In the genomic region with DNA sequence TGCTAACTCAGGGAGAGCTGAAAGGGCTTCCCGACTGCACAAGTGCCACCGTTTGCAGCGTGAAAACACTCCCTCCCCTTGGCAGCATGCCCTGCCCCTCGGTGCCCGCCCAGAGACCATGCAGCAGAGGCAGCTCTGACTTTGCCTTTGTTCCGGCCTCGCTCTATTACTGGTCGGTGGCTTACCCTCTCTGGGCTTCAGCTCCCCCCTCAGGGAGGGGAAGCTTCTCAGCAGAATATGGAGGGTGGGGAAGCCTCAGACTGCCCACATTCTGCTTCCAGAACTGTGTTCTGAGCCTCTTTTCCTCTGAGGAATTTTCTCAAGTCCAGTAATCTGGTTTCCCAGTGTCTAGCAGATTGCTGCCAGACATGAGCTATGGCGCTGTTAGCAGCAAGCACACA, we compare ENCODE assay signal across 9 mouse cellular contexts. TPM values are rescaled to one million over a fixed set of nuclear protein-coding genes. Genes with fewer than 3 reads are reported as not detected.
DNase-seq lines count a peak whose midpoint lies in the region; ATAC-seq and TF ChIP-seq lines count a peak whose summit lies in the region.
"Had no signal": no experiment of that assay in that cellular context is flagged by ENCODE, and none has a peak within 500 bp of the region (broad histone marks: within the 10 kb centered on the region; RNA-seq: fewer than 3 reads in every experiment).

No protein-coding gene starts in this region.

- H3K9me3 ChIP-seq in hindbrain, embryonic 13.5 days = no peaks in the 10 kb centered on the region
- no peaks in the 10 kb centered on the region for H3K9me3 ChIP-seq in hindbrain, embryonic 11.5 days (ENCODE audit: control insufficient read depth, low read length)

- peak overlapping the region; percentile 74 for H3K27ac ChIP-seq in hindbrain, embryonic 13.5 days
- no peak overlapping the region for H3K27ac ChIP-seq in hindbrain, embryonic 11.5 days (ENCODE audit: low read depth, low read length)
- peak overlapping the region; percentile 69 for H3K27ac ChIP-seq in gastrocnemius, adult 2 months
- 0 out of 2 replicates have a peak overlapping the region, but pooled peaks have one; percentile 60 for H3K27ac ChIP-seq in olfactory bulb, adult 2 months (ENCODE audit: insufficient read depth, low read depth, low read length)

- 0 out of 2 replicates have a peak, but pooled peaks have one; percentile 46 for ATAC-seq in hindbrain, embryonic 13.5 days (ENCODE audit: low FRiP score)
- no peak for ATAC-seq in hindbrain, embryonic 11.5 days (ENCODE audit: low FRiP score)
- peak; percentile 66 to 68 for ATAC-seq in hematopoietic stem cell, adult 5-6 weeks (replicated peaks in 1 of 2; ENCODE audit: insufficient read depth in 1 of 2, low FRiP score in 2 of 2, low TSS enrichment in 1 of 2, low read depth in 1 of 2, poor library complexity in 2 of 2, severe bottlenecking in 2 of 2)

- H3K36me3 ChIP-seq in hindbrain, embryonic 13.5 days = peaks cover 83% of the 10 kb centered on the region
- H3K36me3 ChIP-seq in hindbrain, embryonic 11.5 days (ENCODE audit: control insufficient read depth, insufficient read depth, low read length) = peaks cover 6% of the 10 kb centered on the region; the same call in 1 of the 2 replicates

- H3K4me3 ChIP-seq in hindbrain, embryonic 13.5 days = no peak overlapping the region
- H3K4me3 ChIP-seq in hindbrain, embryonic 11.5 days (ENCODE audit: low read depth, low read length) = no peak overlapping the region
- peak overlapping the region; percentile 49 for H3K4me3 ChIP-seq in gastrocnemius, adult 2 months
- no peak overlapping the region for H3K4me3 ChIP-seq in olfactory bulb, adult 2 months (ENCODE audit: insufficient read depth, low read depth, low read length)
- H3K4me3 ChIP-seq: erythroblast, embryonic 14.5 days had no signal

- 43% methylated on average over 9 of the region's 9 CpGs for whole genome bisulfite sequencing in hindbrain, embryonic 13.5 days
- WGBS in hindbrain, embryonic 11.5 days = 75% methylated on average over 9 of the region's 9 CpGs
- 13% methylated on average over 9 of the region's 9 CpGs for WGBS in olfactory bulb, adult 2 months

- TF ChIP-seq POLR2A in olfactory bulb, adult 2 months (IDR thresholded peaks at IDR 0.05; ENCODE audit: insufficient read depth, low read depth, low read length) = no peak

- H3K4me1 ChIP-seq in hindbrain, embryonic 13.5 days (replicated peaks) = peaks cover 3% of the 10 kb centered on the region; the same call in 1 of the 2 replicates
- H3K4me1 ChIP-seq in hindbrain, embryonic 11.5 days (replicated peaks; ENCODE audit: control insufficient read depth, insufficient read depth, low read length) = no peaks in the 10 kb centered on the region
- peaks cover 8% of the 10 kb centered on the region for H3K4me1 ChIP-seq in olfactory bulb, adult 2 months (ENCODE audit: control insufficient read depth, insufficient read depth, low read length)

- H3K27me3 ChIP-seq in hindbrain, embryonic 13.5 days = no peaks in the 10 kb centered on the region
- H3K27me3 ChIP-seq in hindbrain, embryonic 11.5 days (ENCODE audit: control insufficient read depth, insufficient read depth, low read length) = no peaks in the 10 kb centered on the region

- H3K4me2 ChIP-seq in hindbrain, embryonic 13.5 days = no peak overlapping the region
- H3K4me2 ChIP-seq in hindbrain, embryonic 11.5 days (replicated peaks; ENCODE audit: low read depth, low read length) = no peak overlapping the region

- TF ChIP-seq CTCF in gastrocnemius, adult 2 months (IDR thresholded peaks at IDR 0.05) = no peak
- TF ChIP-seq CTCF in olfactory bulb, adult 2 months (IDR thresholded peaks at IDR 0.05; ENCODE audit: insufficient read depth, low read depth, low read length) = no peak

- no peak overlapping the region for H3K9ac ChIP-seq in hindbrain, embryonic 13.5 days
- no peak overlapping the region for H3K9ac ChIP-seq in hindbrain, embryonic 11.5 days (ENCODE audit: low read depth, low read length)

- intact Hi-C loops in gastrocnemius, adult 2 months (cut with DNase I) = loop anchor here (5.0 kb wide), 1 partner anchor 59 kb away; no protein-coding TSS in a partner anchor
- intact Hi-C loops in left cerebral cortex, postnatal 14 days (cut with DNase I) = no loop called here

- no peak for DNase-seq in hindbrain, embryonic 11.5 days (ENCODE audit: low spot score)
- DNase-seq in adrenal gland, postnatal 25 days = peak; percentile 81
- DNase-seq in gastrocnemius, adult 2 months = peak; percentile 64
- peak; percentile 52 to 62 for DNase-seq in left cerebral cortex, postnatal 14 days (ENCODE audit: low spot score in 2 of 2)
- DNase-seq in adipocyte (ENCODE audit: low spot score) = no peak

RNA-seq across cellular contexts. Expression of a gene that starts 36.3 kb away (rescaled TPM):
- 0.13 and 0.21 TPM in 2 replicates for polyA plus RNA-seq in hindbrain, embryonic 13.5 days (2015; fragmentation: Nextera tagmentation; extraction: Ambion mirVana)
- polyA plus RNA-seq in hindbrain, embryonic 11.5 days (2014; fragmentation: Nextera tagmentation; extraction: Ambion mirVana) = not detected in 2 replicates
- not detected in 2 replicates for total RNA-seq in adrenal gland, postnatal 25 days (2021)
- not detected for total RNA-seq in gastrocnemius, adult 2 months (2021)
- total RNA-seq in hematopoietic stem cell, adult 5-6 weeks (2017) = not detected in 2 replicates
- under 1 TPM in 1 of 2 experiments, not detected in 1; 0.55 TPM for total RNA-seq in left cerebral cortex, postnatal 14 days (2021)
- not detected in 2 replicates for polyA plus RNA-seq in olfactory bulb, adult 2 months (2012; ENCODE audit: insufficient read depth, insufficient read length, low replicate concordance, missing spikeins)
- polyA plus RNA-seq: erythroblast, embryonic 14.5 days had no signal

RNA-seq across cellular contexts. Expression of a gene that starts 44.6 kb away (rescaled TPM):
- polyA plus RNA-seq in hindbrain, embryonic 13.5 days (2015; fragmentation: Nextera tagmentation; extraction: Ambion mirVana) = 14.7 and 15.9 TPM in 2 replicates
- polyA plus RNA-seq in hindbrain, embryonic 11.5 days (2014; fragmentation: Nextera tagmentation; extraction: Ambion mirVana) = 20.2 and 27.5 TPM in 2 replicates
- 27.7 and 28.6 TPM in 2 replicates for total RNA-seq in adrenal gland, postnatal 25 days (2021)
- total RNA-seq in gastrocnemius, adult 2 months (2021) = 10 to 100 TPM; 28.4 to 56.4 TPM
- 26.6 and 37.3 TPM in 2 replicates for total RNA-seq in hematopoietic stem cell, adult 5-6 weeks (2017)
- 100 to 1,000 TPM; 245 to 264 TPM for total RNA-seq in left cerebral cortex, postnatal 14 days (2021)
- polyA plus RNA-seq in olfactory bulb, adult 2 months (2012; ENCODE audit: insufficient read depth, insufficient read length, low replicate concordance, missing spikeins) = 89.7 TPM in 1 of 2 replicates, not detected in the other

RNA-seq across cellular contexts. Expression of a gene that starts 55.2 kb away (rescaled TPM):
- 13.8 and 13.9 TPM in 2 replicates for polyA plus RNA-seq in hindbrain, embryonic 13.5 days (2015; fragmentation: Nextera tagmentation; extraction: Ambion mirVana)
- 48.7 and 53.5 TPM in 2 replicates for polyA plus RNA-seq in hindbrain, embryonic 11.5 days (2014; fragmentation: Nextera tagmentation; extraction: Ambion mirVana)
- total RNA-seq in adrenal gland, postnatal 25 days (2021) = 2.5 and 3.7 TPM in 2 replicates
- not detected for total RNA-seq in gastrocnemius, adult 2 months (2021)
- total RNA-seq in hematopoietic stem cell, adult 5-6 weeks (2017) = 27.6 and 39.3 TPM in 2 replicates
- 10 to 100 TPM; 14.7 to 15.8 TPM for total RNA-seq in left cerebral cortex, postnatal 14 days (2021)
- polyA plus RNA-seq in olfactory bulb, adult 2 months (2012; ENCODE audit: insufficient read depth, insufficient read length, low replicate concordance, missing spikeins) = not detected in 2 replicates

Comparison
In these comparisons a context has a peak if more than half of its experiments do, and no peak if none do; other contexts are left out.
1. DNase-seq: peak in adrenal gland, postnatal 25 days (single experiment), gastrocnemius, adult 2 months (single experiment) and left cerebral cortex, postnatal 14 days (2 of 2); none in hindbrain, embryonic 11.5 days (single experiment) and adipocyte (single experiment).